Comparison of ENCODE assay signal across 9 mouse cellular contexts in genomic region chr12:56689736-56690135, GRCm38 (mm10). TPM values are rescaled to one million over a fixed set of nuclear protein-coding genes. Genes with fewer than 3 reads are reported as not detected.
DNase-seq lines count a peak whose midpoint lies in the region; ATAC-seq and TF ChIP-seq lines count a peak whose summit lies in the region.
"Had no signal": no experiment of that assay in that cellular context is flagged by ENCODE, and none has a peak within 500 bp of the region (broad histone marks: within the 10 kb centered on the region; RNA-seq: fewer than 3 reads in every experiment).

No protein-coding gene starts in this region.

- no peaks in the 10 kb centered on the region for H3K9me3 ChIP-seq in lung, embryonic 14.5 days (ENCODE audit: low read depth, low read length)
- no peaks in the 10 kb centered on the region; the same call in 1 of the 2 replicates for H3K9me3 ChIP-seq in hindbrain, embryonic 14.5 days (ENCODE audit: control insufficient read depth, low read length)

- H3K4me3 ChIP-seq in lung, embryonic 14.5 days (ENCODE audit: low read depth, low read length), result no peak overlapping the region
- H3K4me3 ChIP-seq in hindbrain, embryonic 14.5 days (replicated peaks; ENCODE audit: low read length), result no peak overlapping the region

- no peaks in the 10 kb centered on the region for H3K36me3 ChIP-seq in lung, embryonic 14.5 days (ENCODE audit: insufficient read depth)
- no peaks in the 10 kb centered on the region for H3K36me3 ChIP-seq in hindbrain, embryonic 14.5 days (replicated peaks; ENCODE audit: control insufficient read depth, insufficient read depth)

- peak; percentile 60 for TF ChIP-seq CTCF in lung, embryonic 14.5 days (IDR thresholded peaks at IDR 0.05; ENCODE audit: low read depth)

- WGBS in lung, embryonic 14.5 days, result 1% methylated on average over 25 of the region's 25 CpGs
- under 1% methylated on average over 25 of the region's 25 CpGs for WGBS in hindbrain, embryonic 14.5 days

- H3K9ac ChIP-seq in lung, embryonic 14.5 days, result no peak overlapping the region
- H3K9ac ChIP-seq in hindbrain, embryonic 14.5 days, result no peak overlapping the region

- no peaks in the 10 kb centered on the region for H3K4me1 ChIP-seq in lung, embryonic 14.5 days (ENCODE audit: insufficient read depth)
- H3K4me1 ChIP-seq in hindbrain, embryonic 14.5 days (replicated peaks; ENCODE audit: control insufficient read depth, insufficient read depth, low read length), result no peaks in the 10 kb centered on the region

- H3K27ac ChIP-seq in lung, embryonic 14.5 days (ENCODE audit: low read depth), result no peak overlapping the region
- no peak overlapping the region for H3K27ac ChIP-seq in hindbrain, embryonic 14.5 days

- ATAC-seq in lung, embryonic 14.5 days (ENCODE audit: insufficient read depth), result no peak
- no peak for ATAC-seq in hindbrain, embryonic 14.5 days (ENCODE audit: low FRiP score)

- H3K4me2 ChIP-seq in lung, embryonic 14.5 days, result peak overlapping the region; percentile 1; the same call in 1 of the 2 replicates
- H3K4me2 ChIP-seq in hindbrain, embryonic 14.5 days (replicated peaks), result no peak overlapping the region

- H3K27me3 ChIP-seq in lung, embryonic 14.5 days (ENCODE audit: insufficient read depth, low read length), result peaks cover 95% of the 10 kb centered on the region
- H3K27me3 ChIP-seq in hindbrain, embryonic 14.5 days (ENCODE audit: control insufficient read depth, insufficient read depth, low read length), result peaks cover 100% of the 10 kb centered on the region

- DNase-seq in cerebellum, postnatal 10 days, result peak; percentile 60 to 69
- no peak for DNase-seq in cerebellum, adult 9-11 months
- peak; percentile 68 for DNase-seq in lung, embryonic 14.5 days
- no peak for DNase-seq in lung, postnatal 4 days
- DNase-seq in hindbrain, embryonic 14.5 days (ENCODE audit: low spot score), result peak; percentile 57
- DNase-seq in retina, postnatal 1 day, result peak; percentile 68
- DNase-seq in gastrocnemius, adult 8-10 months (ENCODE audit: low spot score in 2 of 2), result no peak
- no peak for DNase-seq in ovary, adult 18-20 months (ENCODE audit: low spot score)

RNA-seq across cellular contexts. Expression of gene Pax9, which starts 1.8 kb away (rescaled TPM):
- polyA plus RNA-seq in lung, embryonic 14.5 days (2014; fragmentation: Nextera tagmentation; extraction: Ambion mirVana), result 0.09 and 0.25 TPM in 2 replicates
- not detected in 2 replicates for polyA plus RNA-seq in hindbrain, embryonic 14.5 days (2014; fragmentation: Nextera tagmentation; extraction: Ambion mirVana)
- total RNA-seq in gastrocnemius, adult 8-10 months (2022), result under 1 TPM in 1 of 4 experiments, not detected in 3; 0.15 TPM
- polyA plus RNA-seq: cortical plate, adult 2 months had no signal

Comparison
In these comparisons a context has a peak if more than half of its experiments do, and no peak if none do; other contexts are left out.
1. DNase-seq: peak in cerebellum, postnatal 10 days (2 of 2), lung, embryonic 14.5 days (single experiment), hindbrain, embryonic 14.5 days (single experiment) and retina, postnatal 1 day (single experiment); none in cerebellum, adult 9-11 months (single experiment), lung, postnatal 4 days (0 of 2), gastrocnemius, adult 8-10 months (0 of 2) and ovary, adult 18-20 months (single experiment).